Mouse (Mus musculus) liver, embryonic 16.5 days (tissue): ENCODE measurements at regions not wholly inside any gene's neighbourhood (a gene's known extent, or its start where the extent isn't known, plus 50 kb on each side); places are given as distances from the start of the nearest gene placed in this dataset.

Experiments used
- ATAC-seq: fragments of 200-750 bp; cut with Nextera tagmentation; 2 replicates; pipeline ENCODE4 v1.8.0; 2017; ENCODE audit warnings: low read depth, mild to moderate bottlenecking, moderate number of reproducible peaks, moderate library complexity
- H3K27ac ChIP-seq: fragments of 300-500 bp; sonication (generic); 2 replicates; pipeline ENCODE4 v1.5.1; 2014; ENCODE audit warnings: mild to moderate bottlenecking, low read length
- H3K27me3 ChIP-seq: fragments of 300-500 bp; sonication (generic); 2 replicates; pipeline ENCODE4 v1.6.1; 2014; ENCODE audit warnings: low read depth, low read length, mixed read lengths; ENCODE audit not compliant: control insufficient read depth, insufficient read depth
- H3K36me3 ChIP-seq: fragments of 300-500 bp; sonication (generic); 2 replicates; pipeline ENCODE4 v1.6.1; 2014; ENCODE audit warnings: mild to moderate bottlenecking; ENCODE audit not compliant: control insufficient read depth, insufficient read depth
- H3K4me1 ChIP-seq: fragments of 300-500 bp; sonication (generic); 2 replicates; pipeline ENCODE4 v1.6.1; 2014; ENCODE audit warnings: low read depth, low read length, mixed read lengths; ENCODE audit not compliant: control insufficient read depth
- H3K4me2 ChIP-seq: fragments of 300-500 bp; sonication (generic); 2 replicates; pipeline ENCODE4 v1.6.1; 2014; ENCODE audit warnings: low read depth, low read length, mixed read lengths
- H3K4me3 ChIP-seq: fragments of 300-500 bp; sonication (generic); 2 replicates; pipeline ENCODE4 v1.5.1; 2014; ENCODE audit warnings: low read depth, mild to moderate bottlenecking, low read length
- H3K9ac ChIP-seq: fragments of 300-500 bp; sonication (generic); 2 replicates; pipeline ENCODE4 v1.6.1; 2014; ENCODE audit warnings: low read depth, low read length
- H3K9me3 ChIP-seq: fragments of 300-500 bp; sonication (generic); replicated peaks from 2 replicates; pipeline ENCODE4 v1.6.1; 2016; ENCODE audit warnings: low read length; ENCODE audit not compliant: control insufficient read depth
- WGBS: fragments of 180-500 bp; shearing (Covaris S2); extraction: QIAGEN DNeasy Blood & Tissue Kit; methylation state at CpG from one replicate; pipeline ENCODE4 v1.1.7; 2014; ENCODE audit not compliant: insufficient replicate concordance; 5-methylcytosine and 5-hydroxymethylcytosine counted together

GRCm38 (mm10) chr14:120600414-120600935 lies 122.2 kb downstream of the Rap2a start:
- Histone ChIP-seq H3K4me1 (no peaks in the 10 kb centered on the region), H3K27me3 (no peaks in the 10 kb centered on the region), H3K9me3 (no peaks in the 10 kb centered on the region), H3K9ac (no peak overlapping the region), H3K4me2 (no peak overlapping the region), H3K4me3 (no peak overlapping the region), H3K36me3 (no peaks in the 10 kb centered on the region), H3K27ac (no peak overlapping the region)
- 66% methylated on average over 9 of the region's 9 CpGs for WGBS
- no peak for ATAC-seq

GRCm38 (mm10) chr14:120601510-120601909 lies 123.3 kb downstream of the Rap2a start:
- Histone ChIP-seq H3K9me3 (no peaks in the 10 kb centered on the region), H3K4me3 (no peak overlapping the region), H3K36me3 (no peaks in the 10 kb centered on the region), H3K4me1 (no peaks in the 10 kb centered on the region), H3K4me2 (no peak overlapping the region), H3K27ac (no peak overlapping the region), H3K27me3 (no peaks in the 10 kb centered on the region), H3K9ac (no peak overlapping the region)
- WGBS: 66% methylated on average over 7 of the region's 7 CpGs
- no peak for ATAC-seq

GRCm38 (mm10) chr14:120603849-120604492 lies 125.7 kb downstream of the Rap2a start:
- no peak overlapping the region for H3K27ac ChIP-seq
- H3K27me3 ChIP-seq: no peaks in the 10 kb centered on the region
- H3K9ac ChIP-seq: no peak overlapping the region
- no peak overlapping the region for H3K4me3 ChIP-seq
- no peaks in the 10 kb centered on the region for H3K4me1 ChIP-seq
- H3K36me3 ChIP-seq: no peaks in the 10 kb centered on the region
- no peak for ATAC-seq
- 55% methylated on average over 6 of the region's 6 CpGs for WGBS
- no peaks in the 10 kb centered on the region for H3K9me3 ChIP-seq
- no peak overlapping the region for H3K4me2 ChIP-seq

GRCm38 (mm10) chr14:120607801-120608200 lies 129.6 kb downstream of the Rap2a start:
- Histone ChIP-seq H3K9me3 (no peaks in the 10 kb centered on the region), H3K4me2 (no peak overlapping the region), H3K9ac (no peak overlapping the region), H3K27ac (no peak overlapping the region), H3K27me3 (no peaks in the 10 kb centered on the region), H3K4me3 (no peak overlapping the region), H3K36me3 (no peaks in the 10 kb centered on the region), H3K4me1 (no peaks in the 10 kb centered on the region)
- ATAC-seq: no peak
- WGBS: 52% methylated on average over 3 of the region's 3 CpGs

- Histone ChIP-seq H3K9ac (no peak overlapping the region), H3K4me1 (no peaks in the 10 kb centered on the region), H3K4me3 (no peak overlapping the region), H3K27me3 (no peaks in the 10 kb centered on the region), H3K36me3 (no peaks in the 10 kb centered on the region), H3K4me2 (no peak overlapping the region), H3K9me3 (no peaks in the 10 kb centered on the region), H3K27ac (no peak overlapping the region)
- 52% methylated on average over 1 of the region's 1 CpGs for WGBS
- no peak for ATAC-seq
Observed at GRCm38 (mm10) chr14:120611311-120611710, 133.1 kb downstream of the Rap2a start.

DNA sequence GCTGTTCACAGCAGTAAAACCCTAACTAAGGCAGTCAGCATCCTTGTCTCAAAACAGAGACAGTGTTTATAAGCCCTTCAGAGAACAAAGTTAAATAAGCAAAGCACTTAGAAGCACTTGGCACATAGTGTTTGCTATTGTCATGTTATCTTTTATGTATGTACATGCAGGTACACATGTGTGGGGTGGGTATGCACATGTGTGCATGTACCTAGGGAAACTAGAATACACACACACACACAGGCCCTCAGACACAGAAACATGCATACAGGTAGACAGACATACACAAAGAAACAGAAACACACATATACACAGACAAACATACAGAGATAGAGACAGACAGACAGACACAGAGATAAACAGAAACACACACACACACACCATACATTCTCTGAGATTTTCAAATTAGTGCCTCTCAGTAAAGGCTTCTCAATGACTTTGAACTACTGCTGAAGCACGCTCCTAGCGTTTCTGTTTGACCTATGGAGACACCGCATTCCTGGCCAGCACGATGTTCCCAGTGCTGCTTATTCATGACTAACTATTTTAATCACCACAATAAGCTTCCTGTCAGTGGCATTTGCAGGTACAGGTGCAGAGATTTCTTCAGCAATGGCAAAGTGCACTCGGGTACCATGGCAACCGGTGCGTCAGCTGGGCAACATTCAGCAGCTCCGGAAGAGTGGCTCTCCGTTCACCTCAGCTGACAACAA lies 148.1 kb downstream of the Rap2a start:
- Histone ChIP-seq H3K36me3 (no peaks in the 10 kb centered on the region), H3K9me3 (no peaks in the 10 kb centered on the region), H3K27ac (no peak overlapping the region), H3K4me2 (no peak overlapping the region), H3K9ac (no peak overlapping the region), H3K27me3 (no peaks in the 10 kb centered on the region), H3K4me3 (no peak overlapping the region), H3K4me1 (no peaks in the 10 kb centered on the region)
- no peak for ATAC-seq
- WGBS: 75% methylated on average over 9 of the region's 9 CpGs

DNA sequence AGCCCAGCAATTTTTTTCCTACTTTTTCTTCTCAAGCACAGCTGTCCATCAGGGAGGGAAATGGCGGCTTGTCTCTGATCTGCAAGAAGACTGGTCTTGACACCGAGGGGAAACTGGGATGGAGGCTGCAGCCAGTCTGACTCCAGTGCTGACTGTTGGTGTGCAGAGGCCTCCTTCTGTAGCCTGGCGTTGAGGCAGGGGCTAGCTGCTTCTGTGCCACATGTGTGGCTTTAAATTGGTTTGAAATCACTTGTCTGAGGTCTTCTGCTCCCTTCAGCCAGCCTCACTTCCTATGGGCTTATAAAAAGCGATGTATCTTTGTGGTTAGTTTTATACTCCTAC lies 148.7 kb downstream of the Rap2a start:
- no peak for ATAC-seq
- Histone ChIP-seq H3K9me3 (no peaks in the 10 kb centered on the region), H3K9ac (no peak overlapping the region), H3K36me3 (no peaks in the 10 kb centered on the region), H3K27ac (no peak overlapping the region), H3K4me1 (no peaks in the 10 kb centered on the region), H3K4me3 (no peak overlapping the region), H3K4me2 (no peak overlapping the region), H3K27me3 (no peaks in the 10 kb centered on the region)
- WGBS: 51% methylated on average over 4 of the region's 4 CpGs

DNA sequence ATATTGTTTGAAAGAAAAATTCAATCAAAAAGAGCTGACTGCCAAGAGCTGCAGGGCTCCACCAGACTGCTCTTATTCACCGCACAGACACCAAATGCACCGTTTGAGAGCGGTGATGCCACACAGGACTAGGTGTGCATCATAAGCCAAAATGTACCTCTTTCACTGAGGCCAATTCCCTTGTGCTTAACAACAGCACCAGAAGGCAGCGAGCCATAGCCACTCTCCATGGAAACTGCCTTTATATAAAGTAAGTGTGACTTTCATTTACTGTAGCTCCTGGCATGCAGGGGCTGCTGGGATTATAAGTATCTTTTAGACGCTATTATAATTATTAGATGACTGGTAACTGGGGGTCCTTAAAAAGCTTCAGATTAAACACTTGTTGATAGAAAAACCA lies 154.5 kb downstream of the Rap2a start:
- Histone ChIP-seq H3K27ac (no peak overlapping the region), H3K4me3 (no peak overlapping the region), H3K27me3 (no peaks in the 10 kb centered on the region), H3K4me2 (no peak overlapping the region), H3K36me3 (no peaks in the 10 kb centered on the region), H3K9me3 (no peaks in the 10 kb centered on the region), H3K9ac (no peak overlapping the region), H3K4me1 (no peaks in the 10 kb centered on the region)
- 75% methylated on average over 5 of the region's 5 CpGs for WGBS
- ATAC-seq: no peak

DNA sequence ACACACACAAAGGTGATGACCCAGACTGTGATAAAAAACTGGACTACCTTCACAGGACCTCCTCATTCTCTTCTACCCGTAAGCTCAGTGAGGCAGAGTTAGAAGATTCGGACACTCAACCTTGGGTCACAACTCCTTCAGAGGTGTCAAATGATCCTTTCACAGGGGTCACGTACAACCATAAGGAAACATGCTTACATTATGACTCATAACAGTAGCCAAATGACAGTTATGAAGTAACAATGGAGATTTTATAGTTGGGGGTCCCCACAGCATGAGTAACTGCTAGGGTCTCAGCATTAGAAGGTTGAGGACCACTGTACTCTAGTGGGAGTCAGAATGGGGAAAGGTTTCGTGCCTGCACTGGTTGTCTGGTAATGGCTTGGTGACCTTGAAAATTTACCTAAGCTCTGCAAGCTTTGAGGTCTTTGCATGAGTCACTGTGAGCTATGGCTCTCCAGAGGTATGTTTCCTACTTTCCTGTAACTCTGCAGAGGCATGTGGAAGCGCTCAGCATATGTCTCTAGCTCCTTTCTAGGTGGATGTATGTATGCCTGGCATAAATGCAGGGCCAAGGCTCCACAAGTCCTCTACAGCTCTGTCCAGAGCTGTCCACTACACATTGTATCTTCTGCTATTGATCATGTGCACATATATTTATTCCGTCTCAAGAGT lies 158.6 kb downstream of the Rap2a start:
- Histone ChIP-seq H3K9ac (no peak overlapping the region), H3K4me2 (no peak overlapping the region), H3K27ac (no peak overlapping the region), H3K36me3 (no peaks in the 10 kb centered on the region), H3K4me1 (no peaks in the 10 kb centered on the region), H3K9me3 (no peaks in the 10 kb centered on the region), H3K4me3 (no peak overlapping the region), H3K27me3 (no peaks in the 10 kb centered on the region)
- ATAC-seq: no peak
- WGBS: 62% methylated on average over 6 of the region's 6 CpGs
